9 mouse cellular contexts compared by ENCODE assay signal in the genomic region with DNA sequence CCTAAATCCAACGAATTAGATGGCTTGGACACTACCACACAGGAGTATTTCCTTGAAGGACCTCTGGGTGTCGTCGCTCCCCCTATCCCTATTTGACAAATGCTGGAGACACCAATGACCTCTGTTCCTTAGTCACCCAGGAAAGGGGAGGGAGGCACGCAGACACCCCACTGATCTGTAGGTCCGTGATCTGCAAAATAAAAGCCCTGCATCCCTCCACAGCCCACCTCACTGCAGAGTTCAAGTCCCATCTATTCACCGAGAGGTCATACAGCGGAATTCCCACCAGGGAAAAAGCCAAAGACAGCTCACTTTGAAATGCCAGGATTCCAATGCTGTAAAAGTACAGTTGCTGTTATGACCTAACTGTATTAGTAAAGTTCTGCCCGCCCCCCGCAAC. TPM values are rescaled to one million over a fixed set of nuclear protein-coding genes. Genes with fewer than 3 reads are reported as not detected.
DNase-seq lines count a peak whose midpoint lies in the region; ATAC-seq lines count a peak whose summit lies in the region.
"Had no signal": no experiment of that assay in that cellular context is flagged by ENCODE, and none has a peak within 500 bp of the region (broad histone marks: within the 10 kb centered on the region; RNA-seq: fewer than 3 reads in every experiment).

No protein-coding gene starts in this region.

- H3K9me3 ChIP-seq in neural tube, embryonic 11.5 days (ENCODE audit: control insufficient read depth, low read length), result no peaks in the 10 kb centered on the region
- no peaks in the 10 kb centered on the region for H3K9me3 ChIP-seq in limb, embryonic 15.5 days
- no peaks in the 10 kb centered on the region for H3K9me3 ChIP-seq in stomach, embryonic 16.5 days (replicated peaks; ENCODE audit: control insufficient read depth, low read length)

- no peak overlapping the region for H3K9ac ChIP-seq in neural tube, embryonic 11.5 days (ENCODE audit: low read length)
- no peak overlapping the region for H3K9ac ChIP-seq in limb, embryonic 15.5 days
- no peak overlapping the region for H3K9ac ChIP-seq in stomach, embryonic 16.5 days (ENCODE audit: low read length)

- peak overlapping the region; percentile 63; the same call in 1 of the 2 replicates for H3K4me3 ChIP-seq in neural tube, embryonic 11.5 days (ENCODE audit: low read depth, low read length)
- H3K4me3 ChIP-seq in limb, embryonic 15.5 days, result no peak overlapping the region
- peak overlapping the region; percentile 83; the same call in 1 of the 2 replicates for H3K4me3 ChIP-seq in stomach, embryonic 16.5 days (replicated peaks; ENCODE audit: low read length)

- no peak for ATAC-seq in neural tube, embryonic 11.5 days (ENCODE audit: insufficient read depth, low FRiP score, low TSS enrichment)
- ATAC-seq in limb, embryonic 15.5 days (ENCODE audit: insufficient number of reproducible peaks, low FRiP score, low TSS enrichment, low read depth), result no peak
- ATAC-seq in stomach, embryonic 16.5 days (ENCODE audit: insufficient read depth, low FRiP score), result no peak
- ATAC-seq in megakaryocyte progenitor cell, adult 5-6 weeks (replicated peaks; ENCODE audit: poor library complexity), result no peak

- no peaks in the 10 kb centered on the region for H3K36me3 ChIP-seq in neural tube, embryonic 11.5 days (ENCODE audit: control insufficient read depth, insufficient read depth, low read length)
- H3K36me3 ChIP-seq in limb, embryonic 15.5 days, result no peaks in the 10 kb centered on the region
- H3K36me3 ChIP-seq in stomach, embryonic 16.5 days (ENCODE audit: control insufficient read depth, insufficient read depth, low read length), result no peaks in the 10 kb centered on the region

- H3K27ac ChIP-seq in neural tube, embryonic 11.5 days (ENCODE audit: low read depth, low read length), result no peak overlapping the region
- no peak overlapping the region for H3K27ac ChIP-seq in limb, embryonic 15.5 days
- H3K27ac ChIP-seq in stomach, embryonic 16.5 days (ENCODE audit: low read length), result no peak overlapping the region

- H3K27me3 ChIP-seq in neural tube, embryonic 11.5 days (ENCODE audit: control insufficient read depth, insufficient read depth, low read length), result no peaks in the 10 kb centered on the region
- H3K27me3 ChIP-seq in limb, embryonic 15.5 days, result no peaks in the 10 kb centered on the region; the same call in 1 of the 2 replicates
- H3K27me3 ChIP-seq in stomach, embryonic 16.5 days (ENCODE audit: control insufficient read depth, insufficient read depth, low read length), result no peaks in the 10 kb centered on the region

- DNase-seq in embryo, embryonic 10.5 days (ENCODE audit: low spot score), result peak; percentile 32
- DNase-seq in embryo, embryonic 10 days (ENCODE audit: low spot score), result no peak
- no peak for DNase-seq in neural tube, embryonic 11.5 days (ENCODE audit: low spot score)
- no peak for DNase-seq in neural tube, embryonic 10.5 days (ENCODE audit: extremely low spot score, low spot score)
- DNase-seq in spleen, postnatal 10 days (ENCODE audit: low spot score in 2 of 2), result no peak

- peak overlapping the region; percentile 85; the same call in 1 of the 2 replicates for H3K4me2 ChIP-seq in neural tube, embryonic 11.5 days (ENCODE audit: low read depth)
- peak overlapping the region; percentile 91 for H3K4me2 ChIP-seq in limb, embryonic 15.5 days
- H3K4me2 ChIP-seq in stomach, embryonic 16.5 days (ENCODE audit: low read depth, low read length), result peak overlapping the region; percentile 98; the same call in 1 of the 2 replicates

- no peaks in the 10 kb centered on the region for H3K4me1 ChIP-seq in neural tube, embryonic 11.5 days (ENCODE audit: control insufficient read depth, insufficient read depth, low read length)
- peaks cover 7% of the 10 kb centered on the region for H3K4me1 ChIP-seq in limb, embryonic 15.5 days
- H3K4me1 ChIP-seq in stomach, embryonic 16.5 days (ENCODE audit: control insufficient read depth, insufficient read depth, low read length), result peaks cover 8% of the 10 kb centered on the region; the same call in 1 of the 2 replicates

- 6% methylated on average over 9 of the region's 9 CpGs for WGBS in neural tube, embryonic 11.5 days
- 9% methylated on average over 9 of the region's 9 CpGs for WGBS in limb, embryonic 15.5 days
- 13% methylated on average over 9 of the region's 9 CpGs for WGBS in stomach, embryonic 16.5 days

RNA-seq across cellular contexts. Expression of a gene that starts 12.4 kb away (rescaled TPM):
- not detected in 2 replicates for polyA plus RNA-seq in neural tube, embryonic 11.5 days (2014; fragmentation: Nextera tagmentation; extraction: Ambion mirVana)
- not detected in 2 replicates for polyA plus RNA-seq in limb, embryonic 15.5 days (2015; fragmentation: Nextera tagmentation; extraction: Ambion mirVana)
- not detected in 2 replicates for polyA plus RNA-seq in stomach, embryonic 16.5 days (2015; fragmentation: Nextera tagmentation; extraction: Ambion mirVana)
- total RNA-seq in megakaryocyte progenitor cell, adult 5-6 weeks (2015), result not detected in 2 replicates
- total RNA-seq in megakaryocyte progenitor cell, adult 5-6 weeks (2017), result not detected in 2 replicates
- total RNA-seq: adrenal gland, adult 2 months had no signal
- polyA plus RNA-seq: adrenal gland, adult 2 months had no signal

RNA-seq across cellular contexts. Expression of a gene that starts 21.2 kb away (rescaled TPM):
- 150 and 160 TPM in 2 replicates for polyA plus RNA-seq in neural tube, embryonic 11.5 days (2014; fragmentation: Nextera tagmentation; extraction: Ambion mirVana)
- polyA plus RNA-seq in limb, embryonic 15.5 days (2015; fragmentation: Nextera tagmentation; extraction: Ambion mirVana), result 106 and 121 TPM in 2 replicates
- polyA plus RNA-seq in stomach, embryonic 16.5 days (2015; fragmentation: Nextera tagmentation; extraction: Ambion mirVana), result 84.2 and 84.3 TPM in 2 replicates
- 108 and 116 TPM in 2 replicates for total RNA-seq in megakaryocyte progenitor cell, adult 5-6 weeks (2015)
- 170 and 177 TPM in 2 replicates for total RNA-seq in megakaryocyte progenitor cell, adult 5-6 weeks (2017)

RNA-seq across cellular contexts. Expression of a gene that starts 28.6 kb away (rescaled TPM):
- not detected in 2 replicates for polyA plus RNA-seq in neural tube, embryonic 11.5 days (2014; fragmentation: Nextera tagmentation; extraction: Ambion mirVana)
- not detected in 2 replicates for polyA plus RNA-seq in limb, embryonic 15.5 days (2015; fragmentation: Nextera tagmentation; extraction: Ambion mirVana)
- polyA plus RNA-seq in stomach, embryonic 16.5 days (2015; fragmentation: Nextera tagmentation; extraction: Ambion mirVana), result not detected in 2 replicates
- not detected in 2 replicates for total RNA-seq in megakaryocyte progenitor cell, adult 5-6 weeks (2015)
- not detected in 2 replicates for total RNA-seq in megakaryocyte progenitor cell, adult 5-6 weeks (2017)
- total RNA-seq: adrenal gland, adult 2 months had no signal
- polyA plus RNA-seq: adrenal gland, adult 2 months had no signal

RNA-seq across cellular contexts. Expression of a gene that starts 46.8 kb away (rescaled TPM):
- polyA plus RNA-seq in neural tube, embryonic 11.5 days (2014; fragmentation: Nextera tagmentation; extraction: Ambion mirVana), result not detected in 2 replicates
- polyA plus RNA-seq in limb, embryonic 15.5 days (2015; fragmentation: Nextera tagmentation; extraction: Ambion mirVana), result 0.05 and 0.09 TPM in 2 replicates
- not detected in 2 replicates for polyA plus RNA-seq in stomach, embryonic 16.5 days (2015; fragmentation: Nextera tagmentation; extraction: Ambion mirVana)
- not detected in 2 replicates for total RNA-seq in megakaryocyte progenitor cell, adult 5-6 weeks (2015)
- not detected in 2 replicates for total RNA-seq in megakaryocyte progenitor cell, adult 5-6 weeks (2017)
- total RNA-seq: adrenal gland, adult 2 months had no signal
- polyA plus RNA-seq: adrenal gland, adult 2 months had no signal
